ENCODE assay signal across 21 mouse cellular contexts in the genomic region with DNA sequence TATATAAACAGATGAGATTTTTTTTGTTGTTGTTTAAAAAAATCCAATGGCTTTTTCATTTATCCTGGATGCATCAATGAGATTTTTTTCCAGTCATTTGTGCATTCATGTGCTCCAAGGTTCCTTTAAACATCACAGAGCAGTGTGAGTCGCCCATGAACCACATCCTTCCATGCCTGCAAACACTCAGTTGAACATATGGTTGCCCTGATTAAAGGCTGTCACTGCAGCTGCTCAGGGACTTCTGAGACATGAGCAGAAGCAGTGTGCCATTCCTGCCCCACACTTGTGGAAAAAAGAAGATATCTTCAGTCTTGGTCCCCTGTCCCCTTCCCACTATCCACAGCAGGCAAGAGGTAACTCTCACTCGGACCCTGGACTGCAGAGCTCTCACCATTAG.
DNase-seq lines count a peak whose midpoint lies in the region; ATAC-seq lines count a peak whose summit lies in the region.
"Had no signal": no experiment of that assay in that cellular context is flagged by ENCODE, and none has a peak within 500 bp of the region (broad histone marks: within the 10 kb centered on the region; RNA-seq: fewer than 3 reads in every experiment).

No protein-coding gene starts in this region.

- no peaks in the 10 kb centered on the region for H3K9me3 ChIP-seq in hindbrain, embryonic 16.5 days (ENCODE audit: control insufficient read depth, low read length)
- H3K9me3 ChIP-seq in hindbrain, embryonic 11.5 days (ENCODE audit: control insufficient read depth, low read length), result no peaks in the 10 kb centered on the region
- H3K9me3 ChIP-seq: embryonic facial prominence, embryonic 12.5 days; liver, embryonic 13.5 days; lung, embryonic 15.5 days; midbrain, embryonic 15.5 days; stomach, embryonic 15.5 days had no signal

- no peaks in the 10 kb centered on the region for H3K4me1 ChIP-seq in hindbrain, embryonic 16.5 days (ENCODE audit: control insufficient read depth, insufficient read depth, low read depth, low read length)
- H3K4me1 ChIP-seq in hindbrain, embryonic 11.5 days (replicated peaks; ENCODE audit: control insufficient read depth, insufficient read depth, low read length), result no peaks in the 10 kb centered on the region

- DNase-seq in frontal cortex, postnatal 14 days (ENCODE audit: low spot score in 2 of 2), result no peak
- no peak for DNase-seq in hindbrain, embryonic 11.5 days (ENCODE audit: low spot score)
- peak; percentile 21 for DNase-seq in right cerebral cortex, adult 18-20 months
- DNase-seq in right cerebral cortex, postnatal 36 days (ENCODE audit: low spot score in 2 of 2), result no peak
- DNase-seq in telencephalon, adult 2 months (ENCODE audit: low read depth, low spot score), result peak; percentile 18
- DNase-seq in adrenal gland, adult 2 months, result no peak
- DNase-seq: adrenal gland, postnatal 14 days; B cell, adult 2 months; cerebellum, adult 8-10 months; heart, adult 11 months; kidney, adult 11 months; kidney, postnatal 10 days; left cerebral cortex, postnatal 4 days; liver, embryonic 13.5 days had no signal

- no peaks in the 10 kb centered on the region for H3K36me3 ChIP-seq in hindbrain, embryonic 16.5 days (ENCODE audit: control insufficient read depth, insufficient read depth, low read length)
- no peaks in the 10 kb centered on the region for H3K36me3 ChIP-seq in hindbrain, embryonic 11.5 days (ENCODE audit: control insufficient read depth, insufficient read depth, low read length)
- H3K36me3 ChIP-seq: embryonic facial prominence, embryonic 12.5 days; liver, embryonic 13.5 days; lung, embryonic 15.5 days; midbrain, embryonic 15.5 days; stomach, embryonic 15.5 days had no signal

- no peak overlapping the region for H3K4me3 ChIP-seq in hindbrain, embryonic 16.5 days (ENCODE audit: low read length)
- H3K4me3 ChIP-seq in hindbrain, embryonic 11.5 days (ENCODE audit: low read depth, low read length), result no peak overlapping the region
- H3K4me3 ChIP-seq: embryonic facial prominence, embryonic 12.5 days; liver, embryonic 13.5 days; lung, embryonic 15.5 days; midbrain, embryonic 15.5 days; stomach, embryonic 15.5 days had no signal

- no peak overlapping the region for H3K4me2 ChIP-seq in hindbrain, embryonic 16.5 days (ENCODE audit: low read length)
- no peak overlapping the region for H3K4me2 ChIP-seq in hindbrain, embryonic 11.5 days (replicated peaks; ENCODE audit: low read depth, low read length)
- H3K4me2 ChIP-seq: embryonic facial prominence, embryonic 12.5 days; liver, embryonic 13.5 days; lung, embryonic 15.5 days; midbrain, embryonic 15.5 days; stomach, embryonic 15.5 days had no signal

- H3K27me3 ChIP-seq in hindbrain, embryonic 16.5 days (replicated peaks; ENCODE audit: control insufficient read depth, insufficient read depth, low read length), result no peaks in the 10 kb centered on the region
- no peaks in the 10 kb centered on the region for H3K27me3 ChIP-seq in hindbrain, embryonic 11.5 days (ENCODE audit: control insufficient read depth, insufficient read depth, low read length)
- H3K27me3 ChIP-seq: embryonic facial prominence, embryonic 12.5 days; liver, embryonic 13.5 days; lung, embryonic 15.5 days; midbrain, embryonic 15.5 days; stomach, embryonic 15.5 days had no signal

- 60% methylated on average over 2 of the region's 2 CpGs for WGBS in hindbrain, embryonic 16.5 days
- WGBS in hindbrain, embryonic 11.5 days, result 66% methylated on average over 2 of the region's 2 CpGs

- no peak overlapping the region for H3K27ac ChIP-seq in hindbrain, embryonic 16.5 days (ENCODE audit: low read depth, low read length)
- no peak overlapping the region for H3K27ac ChIP-seq in hindbrain, embryonic 11.5 days (ENCODE audit: low read depth, low read length)
- H3K27ac ChIP-seq: embryonic facial prominence, embryonic 12.5 days; liver, embryonic 13.5 days; lung, embryonic 15.5 days; macrophage; midbrain, embryonic 15.5 days; stomach, embryonic 15.5 days had no signal

- H3K9ac ChIP-seq in hindbrain, embryonic 16.5 days (ENCODE audit: low read depth, low read length), result no peak overlapping the region
- H3K9ac ChIP-seq in hindbrain, embryonic 11.5 days (ENCODE audit: low read depth, low read length), result no peak overlapping the region
- H3K9ac ChIP-seq: embryonic facial prominence, embryonic 12.5 days; liver, embryonic 13.5 days; lung, embryonic 15.5 days; midbrain, embryonic 15.5 days; stomach, embryonic 15.5 days had no signal

- ATAC-seq in frontal cortex, adult (ENCODE audit: low TSS enrichment), result peak; percentile 88
- ATAC-seq in hindbrain, embryonic 16.5 days, result peak; percentile 79
- ATAC-seq in hindbrain, embryonic 11.5 days (ENCODE audit: low FRiP score), result no peak
- ATAC-seq: midbrain, embryonic 15.5 days had no signal

Comparison
In these comparisons a context has a peak if more than half of its experiments do, and no peak if none do; other contexts are left out.
1. DNase-seq: peak in right cerebral cortex, adult 18-20 months (single experiment) and telencephalon, adult 2 months (single experiment); none in frontal cortex, postnatal 14 days (0 of 2), hindbrain, embryonic 11.5 days (single experiment), right cerebral cortex, postnatal 36 days (0 of 2) and adrenal gland, adult 2 months (single experiment).